Mouse (Mus musculus): Measurements from ENCODE around the gene Sulf2.

GRCm38 (mm10) chr2:166048852-166049251 lies 106.6 kb downstream of the Sulf2 start:
- TF ChIP-seq MAZ (IDR thresholded peaks at IDR 0.05; ENCODE audit: low read depth, low read length) (no peak), USF1 (IDR thresholded peaks at IDR 0.05; ENCODE audit: low read depth, low read length) (no peak), EP300 (IDR thresholded peaks at IDR 0.05; ENCODE audit: low read length) (no peak), RCOR1 (conservative IDR thresholded peaks at IDR 0.05; ENCODE audit: low read depth, low read length) (no peak), CTCF (conservative IDR thresholded peaks at IDR 0.05 in 1 of 2, IDR thresholded peaks at IDR 0.05 in 1 of 2; ENCODE audit: low read depth in 2 of 2, low read length in 2 of 2) (no peak)
